Mouse (Mus musculus): ENCODE measurements at regions not wholly inside any gene's neighbourhood (a gene's known extent, or its start where the extent isn't known, plus 50 kb on each side); places are given as distances from the start of the nearest gene placed in this dataset.

DNA sequence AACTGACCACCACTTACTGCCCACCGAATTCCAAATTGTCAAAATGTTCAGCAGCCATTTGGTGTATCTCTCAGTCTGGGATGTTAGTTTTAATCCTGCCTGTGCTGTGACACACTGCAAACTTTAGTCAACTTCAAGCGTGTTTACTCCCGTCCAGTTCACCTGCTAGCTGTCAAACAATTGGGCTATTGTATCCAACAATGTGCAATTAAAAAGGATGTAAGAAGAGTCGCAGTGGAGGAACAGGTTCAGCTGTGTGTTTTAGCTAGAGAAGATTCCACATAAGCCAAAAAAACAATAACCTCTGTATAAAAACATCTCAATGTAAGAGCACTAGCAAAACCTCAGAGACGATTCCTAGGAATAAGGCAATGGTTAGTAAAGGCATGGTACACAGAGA is 392.7 kb upstream of the Prickle1 start:
- no peak for TF ChIP-seq CTCF (IDR thresholded peaks at IDR 0.05)
- DNase-seq: no peak
- intact Hi-C loops (cut with DNase I): no loop called here
- Histone ChIP-seq H3K27ac (no peak overlapping the region), H3K4me3 (no peak overlapping the region)

DNA sequence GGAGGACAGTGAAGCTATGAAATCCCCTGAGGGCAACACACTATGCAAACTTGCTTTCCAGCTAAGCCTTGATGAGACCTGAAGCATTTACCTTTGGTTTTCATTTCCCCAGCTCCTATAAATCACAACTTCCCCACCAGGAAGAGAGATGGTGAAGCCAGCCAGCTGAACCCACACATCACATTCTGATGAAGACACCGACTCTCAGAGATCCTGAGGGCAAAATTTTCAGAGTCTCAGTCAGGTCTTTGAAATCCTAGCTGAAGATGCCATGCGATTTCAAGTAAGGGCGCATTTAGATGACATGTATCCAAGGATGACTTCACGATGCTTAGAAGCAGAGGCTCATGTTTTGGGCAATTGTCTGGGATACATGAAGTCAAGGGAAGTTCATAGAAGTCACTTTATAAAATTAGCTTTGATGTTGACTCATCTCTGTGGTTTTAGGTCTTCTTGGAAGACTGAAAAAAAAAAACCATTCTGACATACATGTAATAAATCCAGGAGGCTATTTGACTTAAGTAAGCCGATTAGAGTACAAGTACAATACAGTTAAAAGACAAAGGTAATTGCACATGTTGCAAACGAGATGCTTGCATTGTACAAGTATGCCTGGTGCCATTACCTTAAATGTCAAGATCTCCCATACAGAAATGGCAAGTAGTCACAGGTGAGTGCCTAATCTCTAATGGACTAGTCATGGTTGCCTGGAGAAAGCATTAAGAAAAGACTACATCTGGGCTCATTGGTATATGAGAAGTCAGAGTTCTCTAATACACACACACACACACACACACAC is 391.1 kb upstream of the Prickle1 start:
- intact Hi-C loops (cut with DNase I): no loop called here
- no peak overlapping the region for H3K4me3 ChIP-seq
- TF ChIP-seq CTCF (IDR thresholded peaks at IDR 0.05): no peak
- no peak overlapping the region for H3K27ac ChIP-seq
- no peak for DNase-seq

GRCm38 (mm10) chr15:93982091-93982490 is 386.4 kb upstream of the Prickle1 start:
- TF ChIP-seq CTCF (IDR thresholded peaks at IDR 0.05): no peak
- DNase-seq: no peak
- H3K27ac ChIP-seq: no peak overlapping the region
- intact Hi-C loops (cut with DNase I): no loop called here
- H3K4me3 ChIP-seq: no peak overlapping the region

- no peak for DNase-seq
- intact Hi-C loops (cut with DNase I): no loop called here
- TF ChIP-seq CTCF (IDR thresholded peaks at IDR 0.05): peak; percentile 27; the same call in 1 of the 2 replicates
- no peak overlapping the region for H3K4me3 ChIP-seq
- H3K27ac ChIP-seq: no peak overlapping the region
Measured at GRCm38 (mm10) chr15:93977494-93977893, 381.8 kb upstream of the Prickle1 start.

DNA sequence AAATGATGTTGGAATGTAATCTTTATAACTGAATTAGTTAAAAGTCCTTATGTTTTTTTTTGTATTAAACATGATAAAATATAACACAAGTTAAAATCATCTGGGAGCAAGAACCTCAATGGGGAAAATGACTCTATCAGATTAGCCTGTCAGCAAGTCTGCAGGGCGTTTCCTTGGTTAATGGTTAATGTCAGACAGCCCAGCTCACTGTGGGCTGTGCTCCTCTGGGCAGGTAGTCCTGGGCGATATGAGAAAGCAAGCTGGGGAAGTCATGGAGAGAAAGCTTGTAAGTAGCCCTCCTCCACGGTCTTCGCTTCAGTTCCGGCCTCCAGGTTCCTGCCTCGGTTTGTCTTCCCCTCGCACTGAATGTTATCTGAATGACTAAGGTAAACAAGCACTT is 379.0 kb upstream of the Prickle1 start:
- intact Hi-C loops (cut with DNase I): no loop called here
- Histone ChIP-seq H3K4me3 (no peak overlapping the region), H3K27ac (no peak overlapping the region)
- TF ChIP-seq CTCF (IDR thresholded peaks at IDR 0.05): no peak
- no peak for DNase-seq

GRCm38 (mm10) chr15:93972979-93973378 is 377.3 kb upstream of the Prickle1 start:
- no peak for DNase-seq
- no peak for TF ChIP-seq CTCF (IDR thresholded peaks at IDR 0.05)
- intact Hi-C loops (cut with DNase I): no loop called here
- Histone ChIP-seq H3K4me3 (no peak overlapping the region), H3K27ac (no peak overlapping the region)

GRCm38 (mm10) chr15:93961950-93962349 is 366.3 kb upstream of the Prickle1 start:
- intact Hi-C loops (cut with DNase I): no loop called here
- no peak for DNase-seq
- no peak overlapping the region for H3K4me3 ChIP-seq
- TF ChIP-seq CTCF (IDR thresholded peaks at IDR 0.05): no peak
- no peak overlapping the region for H3K27ac ChIP-seq

DNA sequence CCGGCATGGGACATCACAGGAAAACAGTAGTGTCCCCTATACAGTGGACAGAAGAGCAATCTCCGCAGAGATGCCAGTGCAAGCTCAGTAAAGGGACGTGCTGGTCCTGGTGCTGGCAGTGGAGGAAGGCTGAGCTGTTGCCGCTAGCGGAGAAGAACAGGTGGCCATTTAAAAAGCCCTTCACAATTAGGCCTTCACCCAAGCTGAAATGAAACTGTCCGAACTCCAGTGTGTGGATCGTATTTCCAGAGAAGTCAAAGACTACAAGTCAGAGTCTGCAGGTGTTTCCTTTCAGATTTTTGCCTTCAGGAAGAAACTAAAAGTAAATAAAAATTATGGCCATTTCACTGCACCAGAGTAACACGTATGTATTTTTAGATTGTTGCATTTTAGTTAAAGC is 364.2 kb upstream of the Prickle1 start:
- DNase-seq: peak; percentile 23
- Histone ChIP-seq H3K27ac (no peak overlapping the region), H3K4me3 (peak overlapping the region; percentile 38)
- intact Hi-C loops (cut with DNase I): no loop called here
- TF ChIP-seq CTCF (IDR thresholded peaks at IDR 0.05): no peak

DNA sequence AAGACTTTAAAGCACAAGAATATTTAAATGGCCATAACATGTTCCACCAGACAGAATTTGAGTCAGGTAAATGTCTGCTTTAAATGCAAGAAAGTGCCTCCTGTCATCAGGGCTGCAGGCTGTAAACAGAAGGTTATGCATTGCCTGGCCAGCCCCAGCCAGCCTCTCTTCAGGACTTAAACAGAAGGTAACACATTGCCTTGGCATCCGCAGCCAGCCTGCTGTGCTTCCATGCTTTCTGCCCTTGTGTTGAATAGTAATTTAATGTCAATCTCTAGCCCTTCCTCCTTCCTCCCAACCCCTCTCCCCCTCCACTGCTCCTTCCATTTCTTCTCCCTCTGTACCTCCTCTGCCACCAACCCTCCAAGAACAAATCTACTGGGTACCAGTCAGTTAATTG is 362.4 kb upstream of the Prickle1 start:
- DNase-seq: no peak
- Histone ChIP-seq H3K4me3 (no peak overlapping the region), H3K27ac (no peak overlapping the region)
- intact Hi-C loops (cut with DNase I): no loop called here
- no peak for TF ChIP-seq CTCF (IDR thresholded peaks at IDR 0.05)

DNA sequence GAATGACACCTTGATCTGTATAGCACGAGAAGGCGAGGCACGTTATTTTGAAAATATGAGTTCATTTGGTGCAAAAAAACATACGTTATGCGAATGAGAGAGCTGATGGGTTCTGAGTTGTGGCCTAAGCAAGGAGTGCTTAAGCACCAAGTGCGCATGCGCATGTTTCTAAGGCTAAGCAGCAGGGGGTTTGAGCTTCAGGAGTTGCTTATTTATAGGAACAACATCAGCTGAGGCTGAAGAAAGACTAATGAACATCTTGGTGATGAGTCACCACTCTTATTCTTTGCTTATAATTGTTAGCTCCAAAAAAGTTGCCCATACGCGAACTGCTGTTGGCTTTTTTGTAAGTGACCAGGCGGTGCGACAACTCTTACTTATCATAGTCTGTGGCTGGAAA is 361.1 kb upstream of the Prickle1 start:
- intact Hi-C loops (cut with DNase I): no loop called here
- no peak for TF ChIP-seq CTCF (IDR thresholded peaks at IDR 0.05)
- no peak for DNase-seq

DNA sequence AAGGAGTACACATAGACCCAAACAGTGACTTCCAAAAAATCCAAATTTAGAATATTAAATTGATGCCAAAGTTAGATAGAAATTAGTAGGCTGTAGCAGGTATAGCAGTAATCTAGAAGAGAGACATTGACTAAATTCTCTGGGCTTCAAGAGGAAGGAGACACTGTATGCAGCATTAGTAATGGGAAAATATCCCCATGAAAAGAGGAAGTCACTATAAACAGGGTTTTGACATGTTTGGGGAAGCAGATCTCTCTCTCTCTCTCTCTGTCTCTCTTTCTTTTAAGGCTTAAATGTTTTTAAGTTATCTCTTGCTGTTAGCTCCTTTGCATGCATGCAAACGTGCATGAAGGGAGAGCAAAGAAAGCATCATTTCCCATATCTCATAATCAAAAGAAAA is 357.9 kb upstream of the Prickle1 start:
- Histone ChIP-seq H3K27ac (no peak overlapping the region), H3K4me3 (no peak overlapping the region)
- no peak for TF ChIP-seq CTCF (IDR thresholded peaks at IDR 0.05)
- intact Hi-C loops (cut with DNase I): no loop called here
- DNase-seq: no peak

More for the DNA sequence above, 361.1 kb upstream of the Prickle1 start:
- H3K27ac ChIP-seq: no peak overlapping the region
- H3K4me3 ChIP-seq: no peak overlapping the region

DNA sequence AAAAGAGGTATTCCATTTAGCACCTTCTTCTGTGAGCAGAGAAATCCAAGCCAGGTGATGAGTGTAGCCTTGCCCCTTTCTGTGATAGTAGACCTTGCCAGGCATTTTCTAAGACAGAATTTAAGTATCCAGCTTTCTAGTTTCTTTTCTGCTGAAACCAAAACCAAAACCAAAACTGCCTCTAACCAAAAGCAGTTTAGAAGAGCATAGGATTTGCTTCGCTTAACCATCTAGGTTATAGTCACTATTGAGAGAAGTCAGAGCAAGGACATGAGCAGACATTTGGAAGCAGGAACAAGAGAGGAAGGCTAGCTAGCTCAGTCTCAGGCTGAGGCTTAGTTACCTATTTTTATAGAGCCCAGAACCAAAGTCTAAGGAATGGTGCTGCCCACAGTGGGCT is 354.8 kb upstream of the Prickle1 start:
- DNase-seq: no peak
- no peak overlapping the region for H3K4me3 ChIP-seq
- intact Hi-C loops (cut with DNase I): no loop called here
- no peak for TF ChIP-seq CTCF (IDR thresholded peaks at IDR 0.05)
- no peak overlapping the region for H3K27ac ChIP-seq

GRCm38 (mm10) chr15:93948902-93949301 is 353.2 kb upstream of the Prickle1 start:
- intact Hi-C loops (cut with DNase I): no loop called here
- no peak for TF ChIP-seq CTCF (IDR thresholded peaks at IDR 0.05)
- no peak overlapping the region for H3K27ac ChIP-seq

GRCm38 (mm10) chr15:93943545-93943944 is 347.9 kb upstream of the Prickle1 start:
- DNase-seq: no peak
- TF ChIP-seq CTCF (IDR thresholded peaks at IDR 0.05): no peak
- no peak overlapping the region for H3K4me3 ChIP-seq
- H3K27ac ChIP-seq: no peak overlapping the region
- intact Hi-C loops (cut with DNase I): no loop called here

More at GRCm38 (mm10) chr15:93948902-93949301, 353.2 kb upstream of the Prickle1 start:
- no peak overlapping the region for H3K4me3 ChIP-seq
- DNase-seq: no peak

All from gastrocnemius, adult 2 months (tissue).